Mouse (Mus musculus) forebrain, embryonic 12.5 days (tissue): Measurements from ENCODE around the gene Ergic3. TPM values are rescaled to one million over a fixed set of nuclear protein-coding genes. Genes with fewer than 3 reads are reported as not detected.

Experiments used
- ATAC-seq: fragments of 200-750 bp; cut with Nextera tagmentation; 2 replicates; pipeline ENCODE4 v1.8.0; 2017; ENCODE audit warnings: moderate TSS enrichment; ENCODE audit not compliant: low FRiP score
- H3K27ac ChIP-seq: fragments of 300-500 bp; sonication (generic); 2 replicates; pipeline ENCODE4 v1.5.1; 2016; ENCODE audit warnings: mild to moderate bottlenecking
- H3K27me3 ChIP-seq: fragments of 300-500 bp; sonication (generic); 2 replicates; pipeline ENCODE4 v1.6.1; 2016; ENCODE audit warnings: mild to moderate bottlenecking
- H3K36me3 ChIP-seq: fragments of 300-500 bp; sonication (generic); replicated peaks from 2 replicates; pipeline ENCODE4 v1.6.1; 2016; ENCODE audit warnings: mild to moderate bottlenecking
- H3K4me1 ChIP-seq: fragments of 300-500 bp; sonication (generic); 2 replicates; pipeline ENCODE4 v1.6.1; 2016
- H3K4me2 ChIP-seq: fragments of 300-500 bp; sonication (generic); 2 replicates; pipeline ENCODE4 v1.6.1; 2016; ENCODE audit warnings: mild to moderate bottlenecking, moderate library complexity
- H3K4me3 ChIP-seq: fragments of 300-500 bp; sonication (generic); replicated peaks from 2 replicates; pipeline ENCODE4 v1.5.1; 2016; ENCODE audit warnings: mild to moderate bottlenecking
- H3K9ac ChIP-seq: fragments of 300-500 bp; sonication (generic); 2 replicates; pipeline ENCODE4 v1.6.1; 2016; ENCODE audit warnings: mild to moderate bottlenecking
- H3K9me3 ChIP-seq: fragments of 300-500 bp; sonication (generic); 2 replicates; pipeline ENCODE4 v1.6.1; 2016
- WGBS: fragments of 180-500 bp; shearing (Covaris S2); methylation state at CpG from one replicate; pipeline ENCODE4 v1.1.7; 2016; 5-methylcytosine and 5-hydroxymethylcytosine counted together
- polyA plus RNA-seq: library from polyadenylated mRNA; unstranded; fragments of >200 nt; fragmentation: Nextera tagmentation; extraction: Ambion mirVana; gene quantifications from 2 replicates; pipeline ENCODE4 v1.2.1, GENCODE M21; 2016

Ergic3 gene
- polyA plus RNA-seq, 1 experiment from 2014 or later = 199 TPM

DNA sequence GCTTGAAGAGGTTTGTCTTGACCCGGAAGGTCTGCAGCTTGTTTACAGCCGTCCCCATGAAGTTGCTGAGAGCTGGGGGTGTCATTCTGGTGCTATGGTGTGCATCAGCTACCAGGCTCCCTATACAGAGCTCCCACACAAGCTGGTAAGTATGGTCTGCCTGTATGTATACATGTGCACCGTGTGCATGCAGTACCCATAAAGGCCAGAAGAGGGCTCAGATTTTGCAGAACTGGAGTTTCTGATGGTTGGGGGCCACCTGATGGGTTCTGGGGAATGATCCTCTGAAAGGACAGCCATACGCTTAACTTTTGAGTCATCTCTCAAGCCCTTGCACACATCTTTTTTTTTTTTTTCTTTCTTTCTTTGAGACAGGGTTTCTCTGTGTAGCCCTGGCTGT is 2.5 kb upstream of the Ergic3 start:
- H3K4me2 ChIP-seq = no peak overlapping the region
- no peaks in the 10 kb centered on the region for H3K27me3 ChIP-seq
- H3K9ac ChIP-seq = no peak overlapping the region
- H3K36me3 ChIP-seq = peaks cover 17% of the 10 kb centered on the region
- H3K4me3 ChIP-seq = no peak overlapping the region
- no peak overlapping the region for H3K27ac ChIP-seq
- 88% methylated on average over 4 of the region's 4 CpGs for WGBS
- H3K4me1 ChIP-seq = peaks cover 10% of the 10 kb centered on the region
- H3K9me3 ChIP-seq = peaks cover 6% of the 10 kb centered on the region; the same call in 1 of the 2 replicates
- no peak for ATAC-seq

DNA sequence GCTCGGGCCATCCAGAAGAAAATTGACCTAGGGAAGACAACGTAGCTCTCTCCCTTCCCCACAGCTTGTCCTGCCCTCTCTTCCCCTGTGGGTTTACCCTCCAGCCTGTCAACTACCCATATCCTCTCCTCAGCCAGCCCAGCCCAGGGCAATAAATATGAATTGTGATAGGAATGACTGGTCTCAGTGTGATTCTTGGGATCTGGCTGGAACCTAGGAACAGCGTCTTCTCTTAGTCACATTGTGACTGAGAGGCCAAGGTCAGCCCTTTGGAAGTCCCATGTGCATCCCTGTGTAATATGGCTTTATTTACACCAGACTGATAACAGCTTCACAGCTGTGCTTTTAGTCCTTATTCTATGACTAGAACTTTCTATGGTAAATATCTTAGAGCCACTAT is 10.3 kb downstream of the Ergic3 start:
- ATAC-seq = no peak
- no peaks in the 10 kb centered on the region for H3K27me3 ChIP-seq
- no peak overlapping the region for H3K4me3 ChIP-seq
- H3K9me3 ChIP-seq = no peaks in the 10 kb centered on the region
- 84% methylated on average over 3 of the region's 3 CpGs for WGBS
- H3K4me1 ChIP-seq = no peaks in the 10 kb centered on the region
- peaks cover 71% of the 10 kb centered on the region for H3K36me3 ChIP-seq
- H3K4me2 ChIP-seq = no peak overlapping the region
- H3K9ac ChIP-seq = no peak overlapping the region
- H3K27ac ChIP-seq = no peak overlapping the region

DNA sequence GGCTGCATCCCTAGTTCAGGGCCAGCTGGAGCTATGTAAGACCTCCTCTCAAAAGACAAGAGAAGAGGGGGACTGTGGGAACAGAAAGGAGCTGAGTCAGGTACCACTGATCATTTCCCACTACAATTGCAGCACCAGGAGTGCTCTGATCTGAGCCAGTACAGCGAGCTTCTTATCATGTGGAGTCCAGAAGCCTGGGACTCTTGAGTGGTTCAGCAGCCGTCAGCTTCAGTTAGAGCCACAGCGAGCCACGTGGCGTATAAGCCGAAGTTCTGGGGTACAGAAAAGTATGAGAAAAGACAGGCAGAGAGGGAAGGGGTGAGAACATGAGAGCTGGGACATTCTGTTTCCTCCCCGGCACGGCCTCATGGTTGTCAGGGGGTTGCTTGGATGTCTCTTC is 13.4 kb downstream of the Ergic3 start:
- Histone ChIP-seq H3K4me1 (no peaks in the 10 kb centered on the region), H3K27me3 (no peaks in the 10 kb centered on the region), H3K9me3 (no peaks in the 10 kb centered on the region), H3K9ac (no peak overlapping the region), H3K36me3 (peaks cover 40% of the 10 kb centered on the region), H3K4me3 (no peak overlapping the region), H3K27ac (no peak overlapping the region), H3K4me2 (no peak overlapping the region)
- no peak for ATAC-seq
- WGBS = 94% methylated on average over 8 of the region's 8 CpGs

DNA sequence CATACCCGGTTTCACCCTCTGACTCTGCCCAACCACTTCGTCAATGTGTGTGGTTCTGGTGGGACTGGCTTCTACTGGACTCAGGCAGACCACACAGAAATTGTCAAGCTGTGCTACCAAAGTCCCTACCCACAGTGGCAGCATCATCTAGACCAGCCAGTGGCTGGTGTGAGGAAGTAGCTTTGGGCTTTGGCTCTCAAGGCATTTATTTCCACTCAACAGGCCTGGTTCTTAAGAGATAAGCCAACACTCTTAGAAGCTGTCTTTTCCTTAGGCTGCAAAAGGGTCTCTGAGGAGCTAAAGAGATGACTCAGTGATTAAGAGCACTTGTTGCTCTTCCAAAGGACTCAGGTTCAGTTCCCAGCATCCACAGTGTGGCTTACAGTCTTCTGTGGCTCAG is 13.9 kb downstream of the Ergic3 start:
- 79% methylated on average over 2 of the region's 2 CpGs for WGBS

DNA sequence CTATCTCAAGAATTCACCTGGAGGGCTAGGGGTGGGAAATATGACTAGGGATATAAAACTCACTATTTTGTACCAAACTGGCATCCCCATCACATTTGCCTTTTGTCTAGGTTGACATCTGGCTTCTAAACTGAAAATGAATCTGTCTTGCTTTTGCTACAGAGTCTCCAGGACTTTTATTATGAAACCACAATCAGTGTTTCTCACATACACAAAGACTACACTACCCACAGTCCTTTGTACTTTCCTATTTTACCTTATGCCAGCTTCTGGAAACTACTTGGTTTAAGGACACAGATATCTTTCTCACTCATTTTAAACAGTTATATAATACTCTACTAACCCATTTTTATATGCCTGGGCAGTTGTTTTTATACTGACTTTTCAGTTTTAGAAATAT is 17.6 kb downstream of the Ergic3 start:
- H3K9ac ChIP-seq = no peak overlapping the region
- no peak overlapping the region for H3K4me3 ChIP-seq
- no peak overlapping the region for H3K27ac ChIP-seq
- H3K4me1 ChIP-seq = no peaks in the 10 kb centered on the region
- 0 out of 2 replicates have a peak, but pooled peaks cover under 1% of the 10 kb centered on the region for H3K36me3 ChIP-seq
- no peak overlapping the region for H3K4me2 ChIP-seq
- no peak for ATAC-seq
- H3K9me3 ChIP-seq = no peaks in the 10 kb centered on the region
- H3K27me3 ChIP-seq = no peaks in the 10 kb centered on the region

More for the DNA sequence above, 13.9 kb downstream of the Ergic3 start:
- no peak for ATAC-seq
- Histone ChIP-seq H3K9ac (no peak overlapping the region), H3K4me1 (no peaks in the 10 kb centered on the region), H3K27ac (no peak overlapping the region), H3K27me3 (no peaks in the 10 kb centered on the region), H3K4me3 (no peak overlapping the region), H3K9me3 (no peaks in the 10 kb centered on the region), H3K36me3 (peaks cover 34% of the 10 kb centered on the region), H3K4me2 (no peak overlapping the region)

DNA sequence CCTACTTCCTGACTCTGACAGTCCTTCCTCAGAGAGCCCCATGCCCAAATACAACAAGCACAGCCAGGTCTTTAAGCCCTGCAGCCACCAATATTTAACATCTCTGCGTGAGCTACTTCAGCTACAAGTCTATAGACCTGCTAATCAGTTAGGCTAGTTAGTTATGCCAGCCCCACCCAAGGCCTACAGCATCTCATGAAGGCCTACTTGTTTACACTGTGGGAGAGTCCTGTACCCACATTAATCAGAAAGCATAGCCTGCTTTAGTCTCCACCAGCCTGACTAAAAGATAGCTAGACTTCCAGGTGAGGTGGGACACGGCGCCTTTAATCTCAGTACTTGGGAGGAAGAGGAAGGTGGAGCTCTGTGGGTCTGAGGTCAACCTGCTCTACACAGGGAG is 31.5 kb downstream of the Ergic3 start:
- Histone ChIP-seq H3K27ac (no peak overlapping the region), H3K27me3 (no peaks in the 10 kb centered on the region), H3K4me3 (no peak overlapping the region), H3K36me3 (no peaks in the 10 kb centered on the region), H3K4me1 (no peaks in the 10 kb centered on the region), H3K4me2 (no peak overlapping the region), H3K9ac (no peak overlapping the region), H3K9me3 (no peaks in the 10 kb centered on the region)
- no peak for ATAC-seq
- 97% methylated on average over 3 of the region's 3 CpGs for WGBS

DNA sequence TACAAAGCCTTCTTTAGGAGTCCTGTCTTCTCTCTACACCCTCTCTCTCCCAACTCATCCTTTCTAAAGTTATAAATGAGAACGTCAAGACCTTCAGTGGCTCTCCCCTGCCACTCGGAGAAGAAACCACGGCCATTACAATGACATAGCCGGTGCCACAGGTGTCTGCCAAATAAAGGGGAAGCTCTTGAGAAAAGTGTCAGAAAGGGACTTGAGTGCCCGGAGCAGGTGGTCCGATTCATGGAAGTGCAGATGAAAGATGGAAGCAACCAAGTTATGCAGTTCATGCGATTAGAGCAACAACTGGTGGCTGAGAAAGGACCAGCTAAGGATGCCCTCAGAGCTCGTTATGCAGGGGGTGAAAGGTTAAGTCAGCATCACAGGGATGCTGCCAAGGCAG is 35.1 kb downstream of the Ergic3 start:
- ATAC-seq = no peak
- H3K36me3 ChIP-seq = no peaks in the 10 kb centered on the region
- no peak overlapping the region for H3K27ac ChIP-seq
- H3K4me1 ChIP-seq = no peaks in the 10 kb centered on the region
- no peak overlapping the region for H3K9ac ChIP-seq
- H3K9me3 ChIP-seq = no peaks in the 10 kb centered on the region
- peaks cover 11% of the 10 kb centered on the region for H3K27me3 ChIP-seq
- H3K4me3 ChIP-seq = no peak overlapping the region
- H3K4me2 ChIP-seq = no peak overlapping the region
- 79% methylated on average over 8 of the region's 8 CpGs for WGBS

DNA sequence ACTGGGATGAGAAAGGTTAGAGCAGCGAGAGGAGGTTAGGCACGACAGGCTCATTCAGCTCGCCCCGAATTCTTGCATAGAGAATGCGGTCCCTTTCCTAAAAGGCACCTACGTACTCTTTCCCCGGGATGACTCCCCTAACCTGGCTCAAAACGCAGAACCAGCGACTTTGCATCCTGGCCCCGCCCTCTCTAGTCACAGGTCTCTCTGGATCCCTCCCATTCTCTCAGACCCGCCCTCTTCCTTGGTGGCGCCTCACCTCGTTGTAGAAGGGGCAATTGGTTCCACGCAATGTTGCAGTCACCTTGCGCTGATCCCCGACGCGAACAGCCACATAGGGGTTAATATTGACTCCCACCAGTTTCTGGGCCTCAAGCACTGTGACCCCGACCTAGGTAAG is 40.1 kb downstream of the Ergic3 start:
- Histone ChIP-seq H3K36me3 (no peaks in the 10 kb centered on the region), H3K9ac (no peak overlapping the region), H3K4me2 (peak overlapping the region; percentile 8), H3K9me3 (no peaks in the 10 kb centered on the region), H3K27ac (no peak overlapping the region), H3K27me3 (peaks cover 20% of the 10 kb centered on the region), H3K4me3 (no peak overlapping the region), H3K4me1 (no peaks in the 10 kb centered on the region)
- ATAC-seq = no peak
- WGBS = 5% methylated on average over 19 of the region's 19 CpGs

DNA sequence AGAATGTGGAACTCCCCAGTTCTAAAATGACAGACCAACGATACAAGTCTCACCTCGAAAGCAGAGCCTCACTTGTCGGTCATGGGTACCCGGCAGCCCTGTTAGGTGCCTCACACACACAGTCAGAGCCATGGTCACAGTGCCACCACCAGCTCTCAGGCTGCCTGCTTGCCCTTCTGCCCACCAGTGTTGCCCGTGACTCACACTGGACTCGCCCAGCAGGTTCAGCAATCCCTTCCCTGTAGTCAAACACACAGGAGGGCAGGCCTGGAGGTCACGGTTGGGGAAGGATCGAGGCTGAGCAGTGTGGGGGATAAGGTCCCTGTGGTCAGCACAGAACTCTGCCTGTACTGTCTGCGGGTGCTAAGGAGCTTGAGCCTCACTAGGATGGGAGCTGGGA is 45.0 kb downstream of the Ergic3 start, which contains the start of gene Fer1l4:
Gene Fer1l4 (minus strand): TSS at position 132 of the 400 bp plus-strand sequence.
- no peaks in the 10 kb centered on the region for H3K36me3 ChIP-seq
- no peaks in the 10 kb centered on the region for H3K4me1 ChIP-seq
- peaks cover 10% of the 10 kb centered on the region for H3K27me3 ChIP-seq
- 87% methylated on average over 9 of the region's 9 CpGs for WGBS
- no peak within 1 kb of the TSS for H3K4me3 ChIP-seq
- H3K9me3 ChIP-seq = no peaks in the 10 kb centered on the region
- no peak within 1 kb of the TSS for H3K4me2 ChIP-seq
- no peak within 1 kb of the TSS for H3K27ac ChIP-seq
- ATAC-seq = no peak
- H3K9ac ChIP-seq = no peak within 1 kb of the TSS

DNA sequence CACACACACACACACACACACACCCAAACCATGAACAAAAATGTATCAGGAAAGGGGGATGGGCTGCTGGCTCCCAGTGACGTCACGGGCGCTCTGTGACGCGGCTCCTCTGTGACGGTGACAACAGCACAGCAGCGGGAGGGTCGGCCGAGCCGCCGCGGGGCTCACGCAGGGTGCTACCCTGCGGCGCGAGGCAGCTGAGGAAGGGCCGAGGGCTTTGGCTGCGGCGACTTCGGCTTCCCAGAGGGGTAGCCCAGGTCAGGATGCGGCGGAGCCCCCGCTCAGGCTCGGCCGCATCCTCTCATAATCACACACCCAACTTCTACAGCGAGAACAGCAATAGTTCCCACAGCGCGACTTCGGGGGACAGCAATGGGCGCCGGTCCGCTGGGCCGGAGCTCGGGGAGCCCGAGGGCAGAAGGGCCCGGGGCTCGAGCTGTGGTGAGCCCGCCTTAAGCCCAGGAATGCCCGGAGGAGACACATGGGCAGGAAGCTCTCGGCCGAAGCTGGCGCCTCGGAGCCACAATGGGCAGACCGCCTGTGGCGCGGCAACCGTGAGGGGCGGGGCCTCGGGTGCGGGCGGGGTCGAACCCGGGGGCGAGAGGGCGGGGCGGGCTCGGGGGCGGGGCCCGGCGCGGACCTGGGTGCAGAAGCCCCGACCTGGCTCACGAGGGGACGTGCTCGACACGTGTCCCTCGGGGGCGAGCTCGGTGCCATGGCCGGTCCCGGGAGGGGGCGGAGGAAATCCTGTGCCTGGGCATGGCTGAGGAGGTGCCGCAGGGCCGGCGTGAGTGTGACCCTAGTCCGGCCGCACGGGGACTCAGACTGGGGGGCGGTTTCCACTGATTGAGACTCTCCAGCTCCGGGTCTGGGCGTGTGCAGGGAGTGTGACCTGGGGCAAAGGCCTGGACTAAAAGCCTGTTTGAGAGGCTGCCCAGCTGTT is 57.5 kb downstream of the Ergic3 start, which contains the start of gene Spag4:
Gene Spag4 (plus strand): TSS at position 77 of the 943 bp plus-strand sequence.
- H3K4me2 ChIP-seq = peak within 1 kb of the TSS; percentile 88
- WGBS = under 1% methylated on average over 73 of the region's 81 CpGs
- peak; percentile 89 for ATAC-seq
- H3K36me3 ChIP-seq = peaks cover 29% of the 10 kb centered on the region
- H3K4me3 ChIP-seq = peak within 1 kb of the TSS; percentile 68
- peak within 1 kb of the TSS; percentile 76 for H3K9ac ChIP-seq
- no peaks in the 10 kb centered on the region for H3K27me3 ChIP-seq
- H3K27ac ChIP-seq = peak within 1 kb of the TSS; percentile 70
- no peaks in the 10 kb centered on the region for H3K9me3 ChIP-seq
- H3K4me1 ChIP-seq = peaks cover 10% of the 10 kb centered on the region

DNA sequence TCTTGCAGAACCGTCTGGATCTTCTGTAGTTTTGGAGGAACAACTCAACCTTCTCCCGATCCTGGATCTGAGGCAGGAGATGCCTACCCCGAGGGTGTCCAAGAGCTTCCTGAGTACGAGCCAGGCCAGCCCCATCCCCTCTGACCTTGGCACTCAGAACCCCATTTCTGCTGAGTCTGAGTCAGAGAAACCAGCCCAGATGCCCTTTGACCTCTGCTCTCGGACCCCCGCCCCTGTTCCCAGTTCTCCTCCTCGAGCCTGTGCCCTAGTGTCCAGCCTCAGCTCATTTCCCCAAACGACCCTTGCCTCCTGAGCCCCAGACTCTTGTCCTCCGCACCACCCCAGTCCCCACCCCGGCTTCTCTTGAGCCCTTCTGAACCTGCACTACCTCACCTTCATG is 58.3 kb downstream of the Ergic3 start:
- peaks cover 36% of the 10 kb centered on the region for H3K36me3 ChIP-seq
- no peaks in the 10 kb centered on the region for H3K9me3 ChIP-seq
- H3K27ac ChIP-seq = no peak overlapping the region
- H3K9ac ChIP-seq = peak overlapping the region; percentile 76; the same call in 1 of the 2 replicates
- no peaks in the 10 kb centered on the region for H3K27me3 ChIP-seq
- 35% methylated on average over 10 of the region's 10 CpGs for WGBS
- H3K4me1 ChIP-seq = peaks cover 10% of the 10 kb centered on the region
- no peak; the same call in 1 of the 2 replicates for ATAC-seq
- H3K4me2 ChIP-seq = peak overlapping the region; percentile 88
- peak overlapping the region; percentile 68 for H3K4me3 ChIP-seq
